Mouse (Mus musculus) gastrocnemius, adult 2 months (tissue): ENCODE measurements around the gene Rab10. TPM values are rescaled to one million over a fixed set of nuclear protein-coding genes. Genes with fewer than 3 reads are reported as not detected.
"Not testable (repeated sequence)": the region's sequence is repeated elsewhere in the genome, so short reads cannot be mapped to it uniquely, and the experiment has no call there.

Experiments
- DNase-seq: peaks from one replicate; pipeline ENCODE4 v3.0.0; 2022
- H3K27ac ChIP-seq: fragments of 200-600 bp; 2 replicates; pipeline ENCODE4 v1.8.1; 2022; ENCODE audit warnings: mild to moderate bottlenecking
- H3K4me3 ChIP-seq: fragments of 200-600 bp; 2 replicates; pipeline ENCODE4 v1.8.1; 2022; ENCODE audit warnings: mild to moderate bottlenecking, moderate library complexity
- CTCF ChIP-seq: fragments of 200-600 bp; IDR thresholded peaks from 2 replicates; pipeline ENCODE4 v1.8.1; 2022; ENCODE audit warnings: antibody characterized with exemption, mild to moderate bottlenecking, moderate library complexity
- intact Hi-C: fragments of 180-260 bp; cut with DNase I; formaldehyde crosslinking; loops from one replicate; pipeline ENCODE4 v1.15.1; 2025
- total RNA-seq, 2 experiments: library from RNA; stranded (reverse); gene quantifications; 2 replicates each; pipeline ENCODE4 v1.2.3; 2021

Gene Rab10
- total RNA-seq, 2 experiments from 2014 or later: 272 to 301 TPM

DNA sequence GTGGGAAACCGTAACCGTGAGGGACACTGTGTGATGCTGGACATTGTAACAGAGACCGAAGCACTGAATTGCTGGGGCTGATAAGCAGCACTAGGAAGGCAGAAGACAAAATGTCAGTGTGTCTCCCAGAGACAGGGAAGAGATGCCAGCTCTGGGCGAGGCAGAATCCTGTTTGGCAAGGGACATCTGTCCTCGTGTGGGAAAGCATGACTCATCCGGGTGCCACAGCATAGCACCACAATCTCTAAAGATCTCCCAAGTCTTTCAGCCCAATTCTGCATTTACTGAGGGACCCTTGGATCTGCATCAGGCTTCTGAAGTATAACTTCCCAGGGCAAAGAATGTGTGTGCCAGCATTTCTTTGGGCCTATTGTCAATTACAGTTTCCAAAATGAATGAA is 13.5 kb upstream of the Rab10 start:
- Histone ChIP-seq H3K27ac (peak overlapping the region; percentile 86), H3K4me3 (peak overlapping the region; percentile 35)
- DNase-seq: peak; percentile 77
- intact Hi-C loops: no loop called here
- no peak for TF ChIP-seq CTCF

DNA sequence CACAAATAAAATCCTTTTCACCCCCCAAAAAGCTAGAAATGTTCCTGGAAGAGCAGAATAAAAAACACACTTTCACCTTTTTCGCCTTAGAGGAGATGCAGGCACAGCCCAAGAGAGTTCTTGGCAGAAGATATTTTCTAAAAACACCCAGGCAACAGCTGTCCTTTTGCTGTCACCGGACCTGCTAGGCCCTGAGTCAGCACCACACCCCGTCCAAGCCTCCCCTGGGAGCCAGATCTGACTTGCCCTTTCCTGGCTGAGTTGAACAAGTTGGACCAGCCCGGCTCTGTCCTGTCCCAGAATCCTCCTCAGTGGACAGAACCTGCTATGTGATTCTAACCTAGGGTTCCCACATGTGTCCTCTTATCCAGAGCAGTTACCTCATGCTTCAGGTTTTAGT is 9.6 kb upstream of the Rab10 start:
- intact Hi-C loops: loop anchor here (2.0 kb wide), 1 partner anchor 31 kb away; no protein-coding TSS in a partner anchor

DNA sequence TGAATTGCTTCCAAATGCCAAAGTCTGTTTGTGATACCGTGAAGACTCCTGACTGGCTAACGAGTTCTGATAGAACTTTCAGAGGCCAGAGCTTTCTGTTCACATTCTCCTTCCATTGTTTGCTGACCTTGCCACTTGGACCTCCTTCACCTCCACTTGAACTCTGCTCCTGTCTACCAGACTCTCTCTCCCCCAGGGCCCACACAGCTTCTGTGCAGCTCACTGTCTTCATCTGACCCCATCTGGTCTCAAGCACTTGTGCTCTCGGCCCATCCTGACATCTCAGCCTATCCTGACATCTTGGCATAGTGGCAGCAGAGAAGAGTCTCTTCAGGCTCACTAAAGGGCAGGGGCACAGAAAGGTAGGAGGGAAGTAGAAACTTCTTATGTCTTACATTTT is 7.2 kb upstream of the Rab10 start:
- DNase-seq: no peak
- peak overlapping the region; percentile 92 for H3K27ac ChIP-seq
- intact Hi-C loops: no loop called here
- peak overlapping the region; percentile 11 for H3K4me3 ChIP-seq
- TF ChIP-seq CTCF: no peak

More for the DNA sequence above, 9.6 kb upstream of the Rab10 start:
- Histone ChIP-seq H3K4me3 (peak overlapping the region; percentile 67), H3K27ac (peak overlapping the region; percentile 92)
- TF ChIP-seq CTCF: no peak
- peak; percentile 95 for DNase-seq

DNA sequence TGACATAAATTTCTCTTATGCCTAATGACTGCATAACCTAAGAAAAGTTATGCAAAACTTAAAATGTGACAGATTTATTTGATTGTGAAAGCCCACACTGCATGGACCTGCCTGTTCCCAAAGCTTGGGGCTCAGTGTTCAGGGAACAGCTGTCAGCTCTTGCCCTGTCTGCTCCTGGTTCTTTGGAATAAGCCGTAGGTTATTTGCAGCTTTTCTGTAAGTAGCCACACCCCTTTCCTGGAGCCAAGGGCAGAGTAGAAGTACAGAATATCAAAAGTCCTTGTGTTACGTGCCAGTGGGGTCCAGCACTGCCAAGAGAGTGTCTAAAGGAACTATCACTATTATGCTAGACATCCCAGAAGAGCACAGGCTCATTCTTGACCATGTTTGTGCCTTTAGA is 6.3 kb upstream of the Rab10 start:
- H3K4me3 ChIP-seq: peak overlapping the region; percentile 33; the same call in 1 of the 2 replicates
- peak overlapping the region; percentile 92 for H3K27ac ChIP-seq
- intact Hi-C loops: no loop called here
- TF ChIP-seq CTCF: no peak
- DNase-seq: peak; percentile 78

DNA sequence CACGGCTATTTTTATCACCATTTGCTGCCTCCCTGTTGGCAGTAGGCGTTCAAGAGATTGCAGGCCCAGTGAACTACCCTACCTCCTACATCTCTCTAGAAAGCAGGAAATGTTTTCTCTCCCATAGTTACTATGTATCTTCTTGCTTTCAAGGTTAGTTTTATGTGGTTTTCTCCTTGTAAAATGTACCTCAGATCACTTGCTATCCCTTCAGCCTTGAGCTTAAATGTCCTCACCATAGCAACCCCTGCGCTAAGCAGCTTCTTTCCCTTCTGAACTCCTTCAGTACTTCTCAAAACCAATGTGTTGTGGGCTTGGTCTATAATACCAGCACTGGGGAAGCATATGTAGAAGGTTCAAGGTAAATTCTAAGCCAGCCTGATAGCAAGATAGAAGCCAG is 3.1 kb upstream of the Rab10 start:
- no peak for TF ChIP-seq CTCF
- no peak for DNase-seq
- intact Hi-C loops: loop anchor here (5.0 kb wide), 1 partner anchor 114 kb away; the partner anchor contains the start of gene Asxl2
- H3K4me3 ChIP-seq: no peak overlapping the region
- H3K27ac ChIP-seq: peak overlapping the region; percentile 64

DNA sequence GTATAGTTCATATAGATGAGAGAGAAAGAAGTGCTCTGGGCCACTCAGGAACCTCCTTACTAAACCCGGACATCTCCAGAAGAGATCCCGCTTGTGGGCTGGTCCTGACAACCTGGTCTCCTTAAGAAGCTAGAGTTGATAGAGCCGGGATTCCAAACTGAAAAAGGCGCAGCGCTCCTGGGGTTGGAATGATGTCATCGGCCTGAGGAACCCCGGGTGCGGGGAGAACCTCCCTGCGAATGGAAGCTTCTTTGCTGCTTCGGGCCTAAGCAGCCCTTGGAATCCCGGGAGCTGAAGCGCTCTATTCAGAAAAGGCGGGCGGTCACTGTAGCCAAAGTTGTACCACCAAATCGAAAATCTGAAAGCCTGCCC is 538 bp upstream of the Rab10 start:
- peak overlapping the region; percentile 91 for H3K4me3 ChIP-seq
- DNase-seq: no peak
- TF ChIP-seq CTCF: no peak
- peak overlapping the region; percentile 100 for H3K27ac ChIP-seq
- intact Hi-C loops: loop anchor here (5.0 kb wide), 1 partner anchor 117 kb away; the partner anchor contains the start of gene Asxl2

DNA sequence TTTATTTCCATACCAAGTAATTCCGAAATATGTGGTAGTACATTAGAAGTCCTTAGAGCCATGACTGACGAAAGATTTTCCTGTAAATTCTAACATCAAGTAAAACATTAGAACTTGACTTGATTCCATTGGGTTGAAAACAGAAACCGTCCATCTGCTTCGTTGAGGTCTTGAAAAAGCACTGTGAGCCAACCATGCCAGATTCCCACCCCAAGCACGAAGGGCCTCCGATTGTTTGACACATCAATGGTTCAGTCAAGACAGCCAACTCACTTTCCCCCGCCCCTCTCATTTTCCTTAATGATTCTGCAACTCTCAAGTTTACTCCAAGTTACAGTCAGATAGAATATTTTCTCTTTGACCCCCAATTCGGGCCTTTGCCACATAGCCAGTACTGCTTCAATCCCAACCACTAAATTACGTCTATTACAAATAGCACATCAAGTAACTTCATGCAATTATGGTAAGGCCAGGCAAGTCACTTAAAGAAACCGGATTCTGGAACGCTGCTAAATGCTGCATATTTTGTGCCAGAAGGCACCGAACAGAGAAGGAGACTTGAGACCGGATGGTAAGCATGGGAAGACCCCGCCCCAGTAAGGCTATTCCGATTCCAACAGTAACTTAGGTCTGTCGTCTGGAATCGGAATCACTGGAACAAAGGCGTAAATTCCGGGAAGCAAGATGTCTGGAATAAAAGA is 1.1 kb downstream of the Rab10 start:
- DNase-seq: peak; percentile 31

DNA sequence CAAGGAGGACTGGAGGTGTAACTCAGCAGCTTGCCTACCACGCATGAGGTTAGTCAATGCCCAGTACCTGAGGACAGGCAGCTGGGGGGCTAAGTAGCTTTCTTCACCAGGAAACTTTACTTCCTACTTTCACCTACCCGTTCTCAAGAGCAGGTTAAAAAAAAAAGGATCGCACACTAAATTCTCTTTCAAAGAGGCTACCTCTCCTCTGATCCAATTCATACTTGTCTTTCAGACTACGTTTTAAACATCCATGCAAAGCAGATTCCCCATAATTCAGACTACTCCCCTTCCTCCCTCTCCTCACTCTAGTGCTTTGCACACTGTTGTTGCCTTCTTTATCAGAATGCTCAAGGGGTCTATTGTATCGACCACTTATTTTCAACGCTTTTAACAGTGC is 2.2 kb downstream of the Rab10 start:
- Histone ChIP-seq H3K27ac (peak overlapping the region; percentile 100), H3K4me3 (peak overlapping the region; percentile 91)
- TF ChIP-seq CTCF: no peak
- intact Hi-C loops: loop anchor here (5.0 kb wide), 3 partner anchors 40 to 70 kb away; no protein-coding TSS in a partner anchor
- no peak for DNase-seq

More for the DNA sequence above, 1.1 kb downstream of the Rab10 start:
- intact Hi-C loops: loop anchor here (5.0 kb wide), 3 partner anchors 41 to 71 kb away; no protein-coding TSS in a partner anchor
- H3K27ac ChIP-seq: peak overlapping the region; percentile 100
- TF ChIP-seq CTCF: no peak
- peak overlapping the region; percentile 91 for H3K4me3 ChIP-seq

DNA sequence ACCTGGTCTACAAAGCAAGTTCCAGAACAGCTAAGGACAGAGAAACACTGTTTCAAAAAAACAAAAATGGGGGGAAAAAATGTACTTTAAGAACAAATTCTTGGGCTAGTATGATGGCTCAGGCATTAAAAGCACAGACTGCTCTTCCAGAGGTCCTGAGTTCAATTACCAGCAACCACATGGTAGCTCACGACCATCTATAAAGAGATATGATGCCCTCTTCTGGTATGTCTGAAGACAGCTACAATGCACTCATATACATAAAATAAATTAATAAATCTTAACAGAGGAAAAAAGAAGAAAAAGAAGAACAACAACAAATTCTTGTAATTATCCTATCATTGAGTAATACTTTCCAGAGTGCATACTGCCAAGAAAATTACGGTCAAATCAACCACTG is 4.5 kb downstream of the Rab10 start:
- DNase-seq: no peak
- intact Hi-C loops: loop anchor here (5.0 kb wide), 3 partner anchors 38 to 68 kb away; no protein-coding TSS in a partner anchor
- no peak overlapping the region for H3K4me3 ChIP-seq
- H3K27ac ChIP-seq: no peak overlapping the region
- TF ChIP-seq CTCF: peak; percentile 22; the same call in 1 of the 2 replicates

DNA sequence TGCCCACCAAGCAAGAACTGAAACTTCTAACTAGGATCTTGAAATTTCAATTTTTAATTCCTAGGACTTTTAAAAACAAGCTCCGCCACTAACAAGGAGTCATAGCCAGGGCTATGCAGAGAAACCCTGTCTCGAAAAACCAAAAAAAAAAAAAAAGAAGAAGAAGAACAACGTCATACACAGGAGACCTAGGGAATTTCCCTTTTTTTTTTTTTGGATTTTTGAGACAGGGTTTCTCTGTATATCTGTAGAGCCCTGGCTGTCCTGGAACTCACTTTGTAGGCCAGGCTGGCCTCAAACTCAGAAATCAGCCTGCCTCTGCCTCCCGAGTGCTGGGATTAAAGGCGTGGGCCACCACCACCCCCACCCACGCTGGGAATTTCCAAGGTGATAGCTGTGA is 12.1 kb downstream of the Rab10 start:
- H3K27ac ChIP-seq, H3K4me3 ChIP-seq, DNase-seq, intact Hi-C loops: not testable (repeated sequence)

DNA sequence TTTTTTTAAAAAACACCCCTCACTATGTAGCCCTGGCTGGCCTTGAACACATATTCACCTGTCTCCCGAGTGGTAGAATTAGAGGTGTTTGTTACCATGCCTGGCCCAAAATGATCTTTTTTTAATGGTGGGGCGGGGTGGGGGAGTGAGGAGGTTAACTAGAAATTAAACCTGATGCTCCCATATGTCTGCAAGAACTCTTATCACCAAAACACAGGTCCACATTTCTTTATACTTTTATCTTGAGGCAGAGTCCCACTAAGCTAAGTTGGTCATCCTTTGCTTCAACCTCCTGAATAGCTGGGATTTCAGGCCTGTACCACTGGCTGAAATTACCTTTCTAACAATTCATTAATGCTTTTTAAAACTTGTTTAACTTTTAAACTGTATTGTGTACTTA is 13.7 kb downstream of the Rab10 start:
- intact Hi-C loops: no loop called here
- DNase-seq: no peak
- TF ChIP-seq CTCF: no peak
- Histone ChIP-seq H3K27ac (no peak overlapping the region), H3K4me3 (no peak overlapping the region)

DNA sequence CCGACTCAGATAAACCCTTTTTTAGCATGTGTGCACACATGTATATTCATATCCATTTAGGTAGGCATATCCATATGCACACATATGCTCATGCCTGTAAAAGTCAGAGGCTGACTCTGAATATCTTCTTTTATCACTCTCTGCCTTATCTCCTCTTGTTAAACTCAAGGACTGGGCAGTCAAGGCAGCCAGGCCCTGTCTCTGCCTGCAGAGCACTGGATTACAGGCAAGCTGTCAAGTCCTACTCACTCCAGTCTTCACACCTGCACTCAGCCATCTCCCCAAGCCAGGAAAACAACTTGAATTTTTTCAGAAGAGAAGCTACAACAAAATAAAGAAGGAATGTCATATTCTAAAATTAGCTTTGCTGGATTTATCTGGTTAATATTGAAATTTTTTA is 17.9 kb downstream of the Rab10 start:
- TF ChIP-seq CTCF: no peak
- no peak overlapping the region for H3K4me3 ChIP-seq
- H3K27ac ChIP-seq: no peak overlapping the region
- intact Hi-C loops: no loop called here
- DNase-seq: no peak

DNA sequence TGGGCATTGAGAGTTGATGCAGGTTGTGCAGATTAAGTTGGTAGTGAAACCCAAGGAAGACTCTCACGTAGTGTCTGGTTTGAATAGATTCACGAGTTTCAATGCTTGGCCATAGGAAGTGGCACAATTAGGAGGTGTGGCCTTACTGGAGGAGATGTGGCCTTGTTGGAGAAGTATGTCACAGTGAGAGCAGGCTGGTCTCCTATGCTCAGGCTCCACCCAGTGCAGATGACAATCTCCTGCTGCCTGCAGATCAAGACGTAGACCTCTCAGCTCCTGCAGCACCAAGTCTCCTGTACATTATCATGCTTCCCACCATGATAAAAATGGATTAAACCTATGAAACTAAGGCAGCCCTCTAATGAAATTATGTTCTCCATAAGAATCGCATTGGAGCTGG is 18.7 kb downstream of the Rab10 start:
- intact Hi-C loops: no loop called here
- Histone ChIP-seq H3K4me3 (no peak overlapping the region), H3K27ac (no peak overlapping the region)
- TF ChIP-seq CTCF: no peak
- DNase-seq: no peak

DNA sequence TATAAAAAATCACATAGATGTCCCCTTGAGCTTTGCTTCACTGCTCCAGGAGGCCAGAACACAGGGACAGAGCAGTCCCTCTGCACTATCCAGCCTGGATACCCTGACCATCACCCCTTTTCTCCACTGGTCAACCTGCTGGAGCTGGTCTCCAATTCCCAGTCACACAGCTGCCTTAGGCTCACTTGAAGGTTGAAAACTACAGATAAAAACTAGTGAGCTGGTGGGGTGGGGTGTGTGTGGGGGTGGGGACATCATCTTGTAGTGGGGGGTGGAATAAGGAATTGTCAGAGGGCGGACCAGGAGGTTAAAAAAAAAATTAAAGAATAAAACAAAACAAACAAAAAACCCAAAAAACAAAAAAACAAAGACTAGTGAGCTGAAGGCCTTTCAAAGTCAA is 21.3 kb downstream of the Rab10 start:
- H3K27ac ChIP-seq: no peak overlapping the region
- TF ChIP-seq CTCF: no peak
- no peak overlapping the region for H3K4me3 ChIP-seq
- intact Hi-C loops: no loop called here
- DNase-seq: no peak
